Mouse (Mus musculus) R1 (cell line): Measurements from ENCODE around the gene Gzmc.
A peak's percentile ranks its signal among the peaks of the same experiment; 100 is the strongest.
"Not testable (repeated sequence)": the region's sequence is repeated elsewhere in the genome, so short reads cannot be mapped to it uniquely, and the experiment has no call there.

ENCODE experiments used
- DNase-seq: peaks from one replicate; pipeline ENCODE4 v3.0.0-alpha.2; 2018; ENCODE audit warnings: low read depth, low spot score

Gene Gzmc

DNA sequence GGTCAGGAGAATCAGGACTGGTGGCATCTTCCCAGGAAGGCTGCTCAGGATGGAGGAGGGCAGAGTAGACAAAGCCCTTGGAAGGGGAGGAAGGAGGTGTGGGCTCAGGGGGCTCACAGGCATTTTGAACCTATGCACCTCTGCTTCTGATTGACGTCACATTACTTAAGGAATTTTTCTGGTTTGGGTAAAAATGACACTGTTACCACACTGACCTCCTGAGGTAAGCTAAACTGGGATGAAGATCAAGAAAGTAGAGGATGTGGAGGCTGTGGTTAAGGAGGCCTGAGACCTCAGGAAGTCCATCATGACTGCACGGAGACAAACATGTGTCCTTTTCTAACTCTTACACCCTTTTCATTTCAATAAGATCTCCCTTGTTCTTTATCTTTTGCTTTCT is at the start of gene Gzmc:
Gene Gzmc, minus strand, starts transcription at position 101 of the 400 bp plus-strand sequence.
- no peak for DNase-seq

GRCm38 (mm10) chr14:56283816-56284215 is 49.4 kb upstream of the Gzmc start:
- no peak for DNase-seq

DNA sequence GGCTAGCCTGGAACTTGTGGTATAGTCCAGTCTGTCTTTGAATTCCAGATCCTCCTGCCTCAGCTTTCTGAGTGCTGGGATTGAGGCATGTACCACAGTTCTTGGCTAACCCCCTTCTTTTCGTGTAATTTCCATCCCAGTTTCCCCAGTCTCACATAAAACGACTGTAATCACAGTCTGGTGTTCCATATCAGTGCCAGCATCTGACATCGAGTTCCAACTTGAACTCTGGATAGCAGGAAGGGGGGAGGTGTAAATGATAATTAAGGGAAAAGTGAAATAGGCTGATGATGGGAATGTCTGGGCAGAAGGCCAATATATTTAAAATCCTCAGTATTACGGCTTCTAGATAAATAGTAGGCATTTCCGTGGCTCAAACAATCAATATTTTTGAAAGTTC is 46.6 kb upstream of the Gzmc start:
- no peak for DNase-seq

DNA sequence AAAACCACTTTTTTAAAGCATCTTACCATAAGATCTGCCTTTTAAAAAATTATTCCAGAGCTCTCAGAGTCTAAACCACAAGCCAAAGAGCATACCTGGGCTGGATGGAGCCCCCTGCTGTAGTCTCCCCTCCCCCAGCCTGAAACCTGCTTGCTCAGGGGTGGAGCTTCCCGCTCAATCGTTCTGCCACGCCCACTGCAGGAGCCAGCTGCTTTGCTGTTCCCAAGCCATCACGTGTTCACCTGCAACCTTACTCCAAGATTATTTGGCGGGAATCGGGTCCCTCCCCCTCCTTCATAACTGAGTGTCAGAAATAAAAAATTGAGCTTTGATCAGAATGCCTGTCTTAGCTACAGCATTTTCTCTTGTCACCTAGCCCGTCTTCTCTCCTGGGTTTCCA is 44.2 kb upstream of the Gzmc start:
- peak; percentile 59 for DNase-seq

DNA sequence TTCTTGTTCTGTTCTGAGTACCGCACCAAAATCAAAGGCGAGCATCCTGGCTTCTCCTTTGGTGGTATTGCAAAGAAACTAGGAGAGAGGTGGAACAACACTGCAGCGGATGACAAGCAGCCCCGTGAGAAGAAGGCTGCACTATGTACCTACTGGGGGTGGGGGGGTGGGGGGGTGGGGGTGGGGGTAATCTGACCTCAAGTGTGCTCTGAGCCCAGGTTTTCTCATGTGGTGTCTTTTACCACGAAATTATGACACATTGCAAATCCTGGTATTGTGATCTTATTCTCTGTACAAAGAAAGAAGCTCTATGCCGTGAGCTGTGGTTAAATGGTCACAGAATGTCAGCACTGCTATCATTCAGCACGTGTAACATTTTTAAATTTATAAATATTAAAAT is 41.6 kb upstream of the Gzmc start:
- DNase-seq = not testable (repeated sequence)

DNA sequence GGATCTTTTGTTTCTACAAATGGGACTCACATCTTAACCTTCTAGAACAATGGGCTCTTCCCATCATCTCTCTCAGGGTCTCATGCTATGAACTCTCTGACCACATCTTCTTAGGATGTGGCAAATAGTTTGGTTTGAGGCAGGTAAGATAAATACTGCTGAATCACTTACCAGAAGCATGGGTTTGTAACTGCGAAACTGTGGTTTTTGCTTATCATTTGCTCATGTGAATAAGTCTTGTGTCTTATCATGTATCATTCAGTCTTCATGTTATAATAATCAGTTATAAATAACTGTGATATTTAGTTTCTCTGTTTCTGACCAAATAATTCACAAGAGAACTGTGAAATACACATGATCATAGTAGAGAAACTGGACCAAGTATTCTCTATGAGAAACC is 31.7 kb upstream of the Gzmc start:
- DNase-seq = no peak

- no peak for DNase-seq
These were observed 27.7 kb upstream of the Gzmc start, which contains the start of gene Gzmb for GRCm38 (mm10) chr14:56262153-56262552. Gene Gzmb (minus strand): TSS chr14:56262260.

- DNase-seq = no peak
These were observed 6.0 kb upstream of the Gzmc start for GRCm38 (mm10) chr14:56240409-56240808.

DNA sequence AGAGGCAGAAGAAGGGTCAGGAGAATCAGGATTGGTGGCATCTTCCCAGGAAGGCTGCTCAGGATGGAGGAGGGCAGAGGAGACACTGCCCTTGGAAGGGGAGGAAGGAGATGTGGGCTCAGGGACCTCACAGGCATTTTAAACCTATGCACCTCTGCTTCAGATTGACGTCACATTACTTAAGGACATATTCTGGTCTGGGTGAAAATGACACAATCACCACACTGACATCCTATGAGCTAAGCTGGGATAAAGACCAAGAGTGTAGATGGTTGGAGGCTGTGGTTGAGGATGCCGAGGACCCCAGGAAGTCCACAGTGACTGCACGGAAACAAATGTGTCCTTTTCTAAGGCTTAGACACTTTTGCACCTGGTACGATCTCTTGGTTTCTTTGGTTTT is 23.1 kb downstream of the Gzmc start, which contains the start of gene Gzmf:
Gene Gzmf, minus strand, starts transcription at position 101 of the 400 bp plus-strand sequence.
- DNase-seq = no peak

- no peak for DNase-seq
These were observed 28.8 kb downstream of the Gzmc start for GRCm38 (mm10) chr14:56205613-56206012.

DNA sequence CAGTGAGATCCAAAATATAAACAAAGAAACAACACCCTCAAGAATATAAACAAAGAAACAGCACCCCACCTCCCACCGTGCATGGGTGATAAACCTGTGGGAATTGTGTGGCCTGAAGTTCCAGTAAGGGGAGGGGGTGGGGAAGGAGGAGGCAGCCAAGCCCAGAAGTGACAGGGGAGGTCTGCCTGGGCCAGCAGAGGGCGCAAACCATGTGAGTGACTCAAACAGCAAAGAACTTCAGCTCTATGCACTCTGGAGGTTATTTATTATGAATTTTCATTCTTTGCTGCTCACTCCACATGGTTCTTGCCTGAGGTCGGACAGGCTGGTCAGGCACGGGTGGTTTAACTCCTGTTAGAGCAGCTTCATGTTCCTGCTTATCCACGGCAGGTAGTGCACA is 29.4 kb downstream of the Gzmc start:
- peak; percentile 74 for DNase-seq

GRCm38 (mm10) chr14:56203975-56204374 is 30.5 kb downstream of the Gzmc start:
- DNase-seq = peak; percentile 75

DNA sequence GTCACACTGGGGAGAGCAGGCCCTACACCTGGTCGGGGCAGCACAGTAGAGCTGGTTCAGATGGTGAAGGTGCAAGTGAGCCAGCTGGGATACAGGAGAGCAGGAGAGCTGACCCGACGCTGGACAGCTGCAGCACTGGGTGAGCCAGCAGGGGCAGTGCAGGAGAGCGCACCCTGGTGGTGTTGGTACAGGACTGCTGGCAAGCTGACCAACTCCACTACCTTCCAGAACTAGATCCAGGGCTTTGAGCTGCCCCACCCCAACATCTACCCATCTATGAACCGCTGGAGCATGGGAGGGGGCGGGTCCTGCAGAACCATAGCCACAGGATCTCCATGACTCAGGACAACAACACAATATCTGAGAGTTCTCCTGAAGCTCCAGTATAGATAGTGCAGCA is 47.5 kb downstream of the Gzmc start:
- DNase-seq = peak; percentile 23

- no peak for DNase-seq
These were observed 47.9 kb downstream of the Gzmc start for GRCm38 (mm10) chr14:56186521-56186920.
